Mouse (Mus musculus) liver, adult 2 months (tissue): ENCODE measurements around the gene 2900011O08Rik.

Source experiments
- CTCF ChIP-seq: fragments of 200-500 bp; IDR thresholded peaks from 2 replicates; pipeline ENCODE4 v1.5.1; 2011; ENCODE audit warnings: low read depth, low read length, control low read depth
- POLR2A ChIP-seq: fragments of 200-500 bp; IDR thresholded peaks from 2 replicates; pipeline ENCODE4 v1.6.1; 2011; ENCODE audit warnings: low read length, control low read depth; ENCODE audit not compliant: insufficient read depth; ENCODE audit errors: extremely low read depth

DNA sequence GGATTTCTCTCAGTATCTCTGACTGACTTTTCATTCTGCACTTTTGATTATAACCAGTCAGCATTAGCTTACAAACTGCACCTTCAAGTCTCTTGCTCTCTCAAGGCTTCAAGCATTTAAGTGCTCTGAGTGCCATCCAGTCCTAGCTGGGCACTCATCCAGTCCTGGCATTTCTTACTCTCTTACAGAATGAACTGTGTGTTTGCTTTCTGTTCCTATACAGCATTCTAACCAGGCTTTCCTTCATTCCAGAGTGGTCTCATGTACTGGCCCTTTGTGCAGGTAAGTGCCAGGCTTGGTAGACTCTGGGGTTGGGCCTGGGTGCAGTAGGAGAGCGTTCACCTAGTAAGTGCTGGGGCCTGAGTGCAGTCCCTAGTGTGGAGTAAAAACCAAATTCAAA lies 40.1 kb upstream of the 2900011O08Rik start:
- no peak for TF ChIP-seq CTCF
- no peak for TF ChIP-seq POLR2A
